Mouse (Mus musculus) small intestine, adult 2 months (tissue): ENCODE measurements around the gene Mrpl30.

Experiments used
- CTCF ChIP-seq: fragments of 200-500 bp; IDR thresholded peaks from 2 replicates; pipeline ENCODE4 v1.5.1; 2012; ENCODE audit warnings: low read depth, mild to moderate bottlenecking, control low read depth, inconsistent platforms, low read length, moderate library complexity, mixed read lengths; ENCODE audit not compliant: insufficient replicate concordance, insufficient read length; ENCODE audit errors: extremely low read depth
- POLR2A ChIP-seq: fragments of 200-500 bp; IDR thresholded peaks from 2 replicates; pipeline ENCODE4 v1.6.1; 2012; ENCODE audit warnings: low read depth, mild to moderate bottlenecking, control low read depth, inconsistent platforms, low read length, moderate library complexity

GRCm38 (mm10) chr1:37869362-37869761, 20.9 kb upstream of the Mrpl30 start:
- TF ChIP-seq CTCF (no peak), POLR2A (no peak)
